Mouse (Mus musculus): ENCODE data around the gene Selenok.

Selenok gene

GRCm38 (mm10) chr14:29968075-29968821 is at the start of gene Selenok:
Gene Selenok, plus strand, starts transcription at chr14:29968308.
- DNase-seq = peak; percentile 89 to 94

GRCm38 (mm10) chr14:29928966-29929365 is 39.1 kb upstream of the Selenok start:
- DNase-seq = no peak

- DNase-seq = peak; percentile 42 to 60
Measured at GRCm38 (mm10) chr14:29935516-29935915, 32.6 kb upstream of the Selenok start.

DNA sequence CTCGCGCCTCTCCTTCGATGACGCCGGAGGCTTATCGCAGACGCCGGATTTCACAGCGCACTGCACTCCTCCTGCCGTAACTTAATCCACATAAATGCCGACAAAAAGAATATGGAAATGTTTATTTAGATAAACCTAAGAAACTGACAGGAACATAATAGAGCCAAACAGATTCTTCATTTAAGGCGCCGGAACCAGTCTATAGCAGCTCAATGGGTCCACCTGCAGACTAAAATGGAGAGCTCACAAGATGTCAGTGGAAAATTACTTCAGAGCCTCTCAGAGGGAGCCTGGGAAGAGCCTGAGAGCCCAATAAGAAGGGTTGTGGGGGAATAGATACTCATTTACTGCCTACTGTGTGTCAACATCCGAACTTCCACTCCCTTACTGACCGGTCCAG is 30.6 kb upstream of the Selenok start:
- peak in 1 of 2 experiments; percentile 9 for DNase-seq

DNA sequence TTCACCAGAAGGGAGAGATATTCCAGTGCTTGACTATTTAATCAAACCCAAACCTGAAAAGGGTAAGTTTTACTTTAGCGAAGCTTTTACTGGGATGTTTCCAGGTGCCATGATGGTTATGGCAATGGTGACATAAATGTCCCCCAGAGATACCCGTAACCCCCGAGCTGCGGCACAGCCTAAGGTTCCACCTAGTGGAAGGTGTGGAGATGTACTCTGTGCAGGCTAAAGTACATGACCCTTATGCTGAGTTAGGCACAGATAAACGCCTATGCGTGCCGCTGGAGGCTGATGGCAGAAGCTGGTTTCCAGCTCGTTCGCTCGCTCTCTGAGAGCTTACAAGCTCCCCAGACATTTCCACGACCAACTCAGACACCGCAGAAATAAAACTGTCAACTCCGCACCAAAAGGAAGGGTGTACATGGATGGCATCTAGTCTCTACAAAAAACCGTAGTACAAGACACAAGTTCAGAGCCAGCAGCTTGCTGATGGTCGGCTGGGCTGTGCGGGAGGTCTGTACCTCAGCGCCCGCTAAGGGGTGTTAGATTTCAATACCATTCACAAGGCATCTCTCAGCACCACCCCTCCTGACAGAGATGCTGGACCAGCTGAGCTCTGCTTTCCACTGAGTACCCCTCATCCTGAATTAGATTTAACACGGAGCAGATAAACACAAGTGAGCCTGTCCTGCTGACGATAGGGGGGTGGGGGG is 28.4 kb upstream of the Selenok start:
- no peak for DNase-seq

GRCm38 (mm10) chr14:29940313-29940812 is 27.7 kb upstream of the Selenok start:
- peak in 1 of 2 experiments; percentile 4 for DNase-seq

DNA sequence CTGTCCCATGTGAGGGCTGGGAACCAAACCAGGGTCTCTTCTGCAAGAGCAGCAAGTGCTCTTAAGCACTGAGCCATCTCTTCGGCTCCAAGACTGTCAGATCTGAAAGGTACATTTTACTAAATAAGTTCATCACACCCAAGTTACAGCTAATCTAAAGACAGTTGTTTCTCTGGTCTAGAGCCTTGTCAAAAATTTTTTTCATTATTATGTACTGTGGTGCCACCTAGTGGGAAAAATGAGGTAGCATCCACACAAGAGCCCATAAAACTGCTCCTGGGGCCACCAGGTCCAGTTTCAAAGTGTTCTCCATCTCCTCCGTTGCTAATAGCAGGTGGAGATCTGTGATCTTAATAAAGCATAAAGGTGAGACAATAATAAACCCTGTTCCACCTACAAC is 27.2 kb upstream of the Selenok start:
- peak; percentile 63 to 69 for DNase-seq

GRCm38 (mm10) chr14:29946761-29947309 is 21.3 kb upstream of the Selenok start:
- DNase-seq = no peak

- DNase-seq = no peak
Measured at GRCm38 (mm10) chr14:29950805-29951204, 17.3 kb upstream of the Selenok start.

DNA sequence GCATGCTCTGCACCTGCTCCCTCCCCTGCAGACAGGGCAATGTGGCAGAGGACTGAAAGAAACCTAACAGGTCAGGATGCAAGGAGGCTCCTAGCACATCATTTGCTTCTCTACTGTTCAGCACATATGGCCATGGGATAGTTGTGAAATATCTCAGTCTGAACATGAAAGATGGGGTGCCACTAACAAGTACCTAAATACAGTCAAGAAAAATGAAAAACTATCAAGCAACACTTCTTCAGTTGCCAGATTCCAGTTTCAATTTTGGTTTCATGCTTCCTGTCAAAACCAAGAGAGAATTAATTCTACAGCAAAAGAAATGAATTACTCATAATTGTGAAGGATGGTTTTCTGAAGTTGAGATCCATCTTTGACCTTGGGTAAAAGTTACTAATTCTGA is 10.7 kb upstream of the Selenok start:
- DNase-seq = no peak

DNA sequence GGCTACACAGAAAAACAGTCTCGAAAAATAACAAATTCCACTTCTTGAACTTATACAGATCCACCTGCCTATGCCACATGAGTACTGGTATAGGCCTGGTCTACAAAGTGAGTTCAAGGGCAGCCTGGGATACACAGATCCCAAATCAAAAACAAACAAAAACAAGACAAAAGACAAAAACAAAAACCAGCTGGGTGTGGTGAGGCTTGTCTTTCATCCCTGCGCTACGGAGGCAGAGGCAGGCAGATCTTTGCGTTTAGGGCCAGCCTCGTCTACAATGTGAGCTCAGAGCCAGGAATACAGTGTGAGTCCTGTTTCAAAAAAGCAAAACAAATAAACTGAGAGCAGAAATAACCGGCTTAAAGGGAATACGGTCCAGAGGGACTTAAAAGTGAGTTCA is 497 bp upstream of the Selenok start:
- no peak for DNase-seq

- no peak for DNase-seq
Measured at GRCm38 (mm10) chr14:29971446-29971845, 3.3 kb downstream of the Selenok start.

- DNase-seq = no peak
Measured at GRCm38 (mm10) chr14:29971993-29972392, 3.9 kb downstream of the Selenok start.

- DNase-seq = no peak
Measured at GRCm38 (mm10) chr14:29976927-29977326, 8.8 kb downstream of the Selenok start.

DNA sequence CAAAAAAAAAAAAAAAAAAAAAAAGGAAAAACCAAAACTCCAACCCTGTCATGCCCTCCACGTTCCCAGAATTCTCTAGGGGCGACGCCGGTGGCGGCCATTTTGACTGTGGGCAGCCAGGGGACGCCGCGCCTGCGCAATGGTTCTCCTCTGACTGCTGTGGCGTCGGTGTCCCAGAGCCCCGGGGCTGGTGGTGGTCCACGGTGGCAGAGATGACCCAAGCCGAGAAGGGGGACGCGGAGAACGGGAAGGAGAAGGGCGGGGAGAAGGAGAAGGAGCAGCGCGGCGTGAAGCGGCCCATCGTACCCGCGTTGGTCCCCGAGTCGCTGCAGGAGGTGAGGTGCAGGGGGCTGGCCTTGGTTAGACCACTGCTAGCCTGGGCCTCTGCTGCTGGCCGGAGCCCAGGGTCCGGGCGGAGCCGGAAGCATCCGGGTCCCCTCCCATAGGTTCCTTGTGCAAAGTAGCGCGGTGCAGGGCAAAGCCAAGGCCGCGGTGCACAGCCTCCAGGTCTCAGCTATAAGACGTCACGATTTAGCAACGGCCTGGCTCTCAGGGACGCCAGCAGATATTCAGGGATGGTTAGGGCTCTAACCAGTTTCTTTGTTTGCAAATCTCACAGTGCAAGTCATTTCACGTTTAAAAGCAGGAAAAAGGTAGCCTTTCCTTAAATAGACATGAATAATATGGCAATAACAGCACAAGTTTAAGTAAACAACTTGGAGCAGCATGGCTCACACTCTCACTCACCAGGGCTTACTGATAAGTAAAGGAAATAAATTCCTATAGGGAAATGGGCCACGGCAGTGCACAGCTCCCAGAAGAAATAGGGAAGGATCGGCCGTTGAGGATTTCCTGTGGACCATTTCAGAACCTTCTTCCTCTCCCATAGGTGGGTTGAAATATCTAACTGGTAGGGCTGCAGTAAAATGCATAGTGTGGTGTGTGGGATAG is 10.4 kb downstream of the Selenok start, which contains the start of gene Actr8:
Gene Actr8, plus strand, starts transcription at position 84 of the 951 bp plus-strand sequence.
- DNase-seq = peak; percentile 96

- no peak for DNase-seq
Measured at GRCm38 (mm10) chr14:29980447-29981205, 12.5 kb downstream of the Selenok start.

- DNase-seq = no peak
Measured at GRCm38 (mm10) chr14:29986096-29986495, 18.0 kb downstream of the Selenok start.

- peak; percentile 41 to 50 for DNase-seq
Measured at GRCm38 (mm10) chr14:29987276-29987675, 19.2 kb downstream of the Selenok start.

DNA sequence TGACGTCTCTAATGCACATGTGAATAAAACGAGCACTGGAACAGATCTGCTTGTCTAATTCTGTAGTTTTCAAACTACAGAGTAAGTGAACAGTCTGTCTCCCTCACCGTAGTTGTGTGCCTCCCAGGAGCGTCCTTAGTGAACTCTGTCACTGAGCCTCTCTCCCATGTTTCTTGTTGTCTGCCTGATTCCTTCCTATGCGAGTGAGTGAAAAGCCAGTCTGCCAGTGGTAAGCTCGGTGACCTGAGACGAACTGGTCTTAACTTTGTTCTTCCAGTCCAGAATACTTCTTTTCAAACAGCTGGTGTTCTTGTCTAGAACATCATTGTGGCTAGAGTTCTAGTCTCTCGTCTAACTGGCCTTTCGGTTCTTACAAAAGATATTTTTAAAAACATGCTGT is 19.6 kb downstream of the Selenok start:
- DNase-seq = no peak

DNA sequence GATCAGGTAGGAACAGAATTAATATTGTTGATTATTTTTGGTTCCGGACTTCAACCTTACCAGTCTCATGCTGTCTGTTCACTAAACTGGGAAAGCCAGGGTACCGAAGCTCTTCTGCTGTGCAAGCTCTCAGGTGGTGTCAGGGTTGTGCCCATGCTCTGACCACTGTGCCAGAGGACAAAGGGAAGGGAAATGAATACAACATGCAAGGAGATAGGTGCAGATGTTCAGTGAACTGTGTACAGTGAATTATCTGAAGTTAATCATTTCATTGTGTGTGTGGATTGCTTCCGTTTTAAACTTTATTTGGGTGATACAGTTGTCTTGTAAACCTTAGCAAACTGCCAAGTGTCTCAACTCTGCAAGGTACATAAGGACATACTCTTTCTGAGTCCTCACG is 20.2 kb downstream of the Selenok start:
- DNase-seq = no peak

DNA sequence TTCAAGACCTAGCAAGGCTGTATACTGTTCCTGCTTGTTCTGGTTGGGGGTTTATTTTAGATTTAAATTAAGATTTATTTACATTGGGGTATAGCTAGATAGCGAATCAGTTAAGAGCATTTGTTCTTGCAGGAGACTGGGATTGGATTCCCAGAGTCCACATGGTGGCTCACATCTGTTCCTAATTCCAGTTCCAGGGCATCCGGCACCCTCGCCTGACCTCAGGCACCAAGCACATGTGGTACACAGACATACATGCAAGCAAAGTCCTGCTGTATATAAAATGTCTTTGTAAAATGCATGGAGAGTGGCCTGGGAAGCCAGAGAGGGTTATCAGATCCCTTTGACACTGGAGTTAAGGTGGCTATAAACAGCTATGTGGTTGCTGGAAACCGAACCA is 26.9 kb downstream of the Selenok start:
- DNase-seq = no peak
